Mouse (Mus musculus): ENCODE results near the gene Pla2g4a.

DNA sequence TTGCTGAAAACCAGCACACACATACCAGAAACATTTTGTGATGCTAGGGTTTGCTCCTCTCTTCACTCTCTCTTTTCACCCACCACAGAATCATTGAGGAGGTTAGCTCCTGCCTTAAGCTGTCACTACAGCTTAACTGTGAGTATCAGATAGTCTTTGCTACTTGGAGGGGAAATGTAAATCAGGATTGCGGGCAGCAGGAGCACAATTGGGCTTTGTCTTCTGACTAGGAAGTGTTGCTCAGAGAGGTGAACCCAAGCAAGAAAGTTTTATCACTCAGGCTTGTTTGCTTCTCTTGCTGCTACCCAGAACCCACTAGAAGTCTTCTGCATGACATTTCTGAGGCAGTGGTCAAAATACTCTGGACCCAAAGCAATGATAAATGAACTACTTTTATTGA, 38.9 kb downstream of the Pla2g4a start:
- no peak for TF ChIP-seq CTCF (IDR thresholded peaks at IDR 0.05; ENCODE audit: insufficient read depth, low read length)
- no peak for TF ChIP-seq POLR2A (IDR thresholded peaks at IDR 0.05; ENCODE audit: borderline replicate concordance, extremely low read depth, low read depth, low read length)
